Mouse (Mus musculus): ENCODE results near the gene Lce3f.

Lce3f gene

GRCm38 (mm10) chr3:92991926-92992325, at the start of gene Lce3f:
Gene Lce3f, plus strand, starts transcription at chr3:92992226.
- DNase-seq (ENCODE audit: low spot score): no peak

GRCm38 (mm10) chr3:92944186-92944585, 47.8 kb upstream of the Lce3f start, which contains the start of gene Lce3c:
Gene Lce3c, plus strand, starts transcription at chr3:92944486.
- no peak for DNase-seq (ENCODE audit: low spot score)

GRCm38 (mm10) chr3:92957090-92957489, 34.9 kb upstream of the Lce3f start, which contains the start of gene Lce3d:
Gene Lce3d, plus strand, starts transcription at chr3:92957390.
- DNase-seq (ENCODE audit: low spot score): no peak

- no peak for DNase-seq (ENCODE audit: low spot score)
Measured at GRCm38 (mm10) chr3:92966761-92967160, 25.3 kb upstream of the Lce3f start, which contains the start of gene Lce3e. Gene Lce3e, plus strand, starts transcription at chr3:92967061.

- no peak for DNase-seq (ENCODE audit: low spot score)
Measured at GRCm38 (mm10) chr3:92978484-92978883, 13.5 kb upstream of the Lce3f start.

GRCm38 (mm10) chr3:92998691-92999090, 6.7 kb downstream of the Lce3f start:
- DNase-seq (ENCODE audit: low spot score): no peak

GRCm38 (mm10) chr3:93000621-93001020, 8.6 kb downstream of the Lce3f start:
- no peak for DNase-seq (ENCODE audit: low spot score)

- no peak for DNase-seq (ENCODE audit: low spot score)
Measured at GRCm38 (mm10) chr3:93002843-93003242, 10.8 kb downstream of the Lce3f start.

- peak; percentile 13 for DNase-seq (ENCODE audit: low spot score)
Measured at GRCm38 (mm10) chr3:93014378-93014801, 22.4 kb downstream of the Lce3f start.

- no peak for DNase-seq (ENCODE audit: low spot score)
Measured at GRCm38 (mm10) chr3:93014871-93015270, 22.8 kb downstream of the Lce3f start.

- no peak for DNase-seq (ENCODE audit: low spot score)
Measured at GRCm38 (mm10) chr3:93015460-93016104, 23.6 kb downstream of the Lce3f start, which contains the start of gene Crct1. Gene Crct1, minus strand, starts transcription at chr3:93015687.

- no peak for DNase-seq (ENCODE audit: low spot score)
Measured at GRCm38 (mm10) chr3:93018960-93019359, 26.9 kb downstream of the Lce3f start, which contains the start of gene Lce1m. Gene Lce1m, minus strand, starts transcription at chr3:93019060.

GRCm38 (mm10) chr3:93021171-93021570, 29.1 kb downstream of the Lce3f start:
- no peak for DNase-seq (ENCODE audit: low spot score)

GRCm38 (mm10) chr3:93023411-93024184, 31.6 kb downstream of the Lce3f start:
- DNase-seq (ENCODE audit: low spot score): no peak

GRCm38 (mm10) chr3:93025486-93025885, 33.5 kb downstream of the Lce3f start:
- no peak for DNase-seq (ENCODE audit: low spot score)

- DNase-seq (ENCODE audit: low spot score): peak; percentile 48
Measured at GRCm38 (mm10) chr3:93031450-93031849, 39.4 kb downstream of the Lce3f start.
